Mouse (Mus musculus) heart, adult 18-20 months (tissue): ENCODE results near the gene Gtf2f2. TPM values are rescaled to one million over a fixed set of nuclear protein-coding genes. Genes with fewer than 3 reads are reported as not detected.

Experiments used
- DNase-seq, 2 experiments: peaks; one replicate each; pipeline ENCODE4 v3.0.0; 2021 to 2022; ENCODE audit warnings: mixed read lengths in 1 of 2
- long read RNA-seq, 2 experiments: library from polyadenylated mRNA; stranded (forward); transcript quantifications; one replicate each; pipeline ENCODE4 v2.0.0; 2021
- total RNA-seq, 2 experiments: library from RNA; stranded (reverse); gene quantifications; 2 replicates each; pipeline ENCODE4 v1.2.3; 2021

Gtf2f2 gene
- 10 to 100 TPM; 14.3 to 15.5 TPM for total RNA-seq
- long read RNA-seq, experiment 1, transcript Gtf2f2-201 (8 exons, 1,467 nt), result major isoform, 10 of 18 reads
- long read RNA-seq, experiment 1, partial matches to known transcripts, result 6 of 18 reads
- long read RNA-seq, experiment 1, other reads (novel, unspliced or antisense), result 2 of 18 reads
- long read RNA-seq, experiment 2, transcript Gtf2f2-201 (8 exons, 1,467 nt), result major isoform, 11 of 19 reads
- long read RNA-seq, experiment 2, partial matches to known transcripts, result 8 of 19 reads
- long read RNA-seq, experiment 2, other reads (novel, unspliced or antisense), result 0 of 19 reads

DNA sequence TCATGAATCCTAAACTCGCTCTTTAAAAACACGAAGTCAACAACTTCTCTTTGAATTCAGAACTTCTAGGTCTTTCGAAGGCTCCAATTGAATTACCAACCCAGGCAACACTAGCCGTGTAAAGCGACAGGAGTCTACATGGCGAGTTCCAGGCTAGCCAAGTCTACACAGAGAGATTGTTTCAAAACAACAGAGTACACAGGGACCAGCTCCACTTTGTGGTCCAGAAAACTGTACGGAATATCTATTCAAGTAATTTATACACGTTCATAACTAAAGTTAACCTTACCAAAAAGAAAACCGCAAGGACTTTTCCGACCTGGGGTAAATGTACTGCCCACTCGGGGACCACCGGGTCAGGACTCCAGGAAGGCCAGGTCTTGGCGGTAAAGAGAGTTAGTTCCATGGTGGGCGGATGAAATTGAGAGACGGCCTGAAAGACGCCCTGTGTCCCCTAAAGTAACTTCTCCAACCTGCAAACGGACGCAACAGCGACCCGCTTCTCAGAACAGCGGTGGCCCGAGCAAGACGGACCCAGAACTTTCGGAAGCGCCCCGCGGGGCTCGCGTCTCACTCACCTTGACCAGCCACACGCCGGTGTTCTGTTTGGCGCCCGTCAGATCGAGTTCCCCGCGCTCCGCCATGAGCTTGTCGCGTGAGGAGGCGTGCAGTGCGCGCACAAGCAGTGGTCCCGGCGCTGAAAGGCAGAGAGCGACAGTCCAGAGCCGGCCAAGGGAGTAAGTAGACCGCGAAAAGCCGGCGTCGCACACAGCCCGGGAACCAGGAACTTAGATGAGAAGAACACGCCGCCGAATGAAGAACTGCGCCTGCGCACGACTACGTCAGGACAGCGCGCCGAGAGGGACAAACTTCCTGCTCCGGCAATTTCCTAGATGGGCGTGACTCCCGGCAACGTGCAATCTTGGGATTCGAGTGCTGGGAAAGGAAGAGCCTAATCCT, at the start of gene Gtf2f2:
Gene Gtf2f2, minus strand, starts transcription at position 764 of the 960 bp plus-strand sequence.
- DNase-seq, result peak; percentile 95 to 100

DNA sequence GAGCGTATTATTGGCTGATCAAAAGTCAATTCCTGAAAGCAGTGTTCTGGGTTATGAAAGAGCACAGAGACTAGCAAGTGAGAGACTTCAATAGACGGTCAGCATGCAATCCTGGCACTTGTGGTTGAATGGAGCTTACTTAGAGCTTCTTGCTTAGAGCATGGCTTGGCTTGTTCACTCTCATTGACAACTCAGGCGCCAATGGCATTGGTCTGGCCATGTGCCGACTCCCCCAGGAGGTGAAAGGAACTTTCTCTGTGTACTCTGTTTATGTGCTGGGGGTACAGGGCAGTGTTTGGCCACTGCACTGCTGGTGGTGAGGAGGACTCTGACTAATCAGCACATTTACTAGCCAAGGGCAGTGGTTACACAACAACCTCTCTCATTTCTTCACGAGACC, 48.8 kb upstream of the Gtf2f2 start:
- DNase-seq, result peak in 1 of 2 experiments; percentile 1

DNA sequence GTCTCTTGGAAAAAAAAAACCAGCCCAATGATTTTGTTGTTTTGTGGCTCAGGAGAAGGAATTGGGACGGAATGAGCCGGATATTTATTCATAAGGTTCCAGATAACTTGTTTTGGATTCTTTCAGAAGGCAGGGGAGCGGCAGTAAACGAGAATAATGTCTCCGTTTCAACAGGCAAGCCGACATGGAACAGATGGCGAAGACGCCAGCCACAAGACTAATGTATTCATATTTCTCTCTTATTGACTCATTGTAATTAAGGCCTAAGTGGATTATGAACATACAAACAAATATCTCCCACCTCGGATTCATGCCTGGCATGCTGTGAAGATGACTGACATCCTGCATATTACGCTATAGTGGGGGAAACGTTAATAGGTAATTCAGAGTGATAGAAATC, 43.1 kb upstream of the Gtf2f2 start:
- peak; percentile 4 to 12 for DNase-seq

DNA sequence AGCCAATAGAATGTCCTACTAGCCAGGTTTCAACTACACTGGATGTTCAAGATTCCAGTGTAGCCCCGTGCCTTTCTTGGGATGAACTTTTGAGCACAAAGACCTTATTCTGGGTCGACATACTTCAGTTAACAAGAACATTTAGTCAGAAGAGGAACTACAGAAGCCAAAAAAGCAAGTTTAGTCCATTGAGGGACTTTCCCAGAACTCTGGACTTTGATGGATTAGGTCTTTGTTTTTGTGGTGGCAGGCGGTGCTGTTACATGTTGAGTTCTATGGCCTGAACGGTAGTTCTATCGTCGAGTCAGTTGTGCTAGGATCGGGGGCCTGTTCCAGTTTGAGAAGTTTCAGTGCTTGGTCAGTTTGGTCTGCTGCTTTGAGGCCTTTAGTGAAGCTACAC, 41.3 kb upstream of the Gtf2f2 start:
- DNase-seq, result no peak

DNA sequence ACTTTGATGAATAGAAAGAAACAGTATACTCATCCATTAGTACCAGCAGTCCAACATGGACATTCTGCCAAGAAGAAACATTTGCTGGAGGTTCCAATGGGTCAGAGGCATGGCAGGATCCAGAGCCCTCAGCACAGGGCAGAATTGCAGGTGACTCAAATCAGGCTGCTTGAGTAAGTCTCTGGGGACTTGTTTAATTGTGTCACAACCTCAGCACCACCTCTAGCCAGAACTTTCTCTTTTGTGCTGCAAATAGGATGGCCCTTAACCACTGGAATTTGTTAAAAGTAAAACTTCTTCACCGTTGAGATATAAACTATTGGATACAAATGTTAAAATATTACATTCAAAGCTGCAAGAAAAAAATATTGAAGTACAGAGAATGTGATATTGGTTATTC, 35.1 kb upstream of the Gtf2f2 start:
- no peak for DNase-seq

DNA sequence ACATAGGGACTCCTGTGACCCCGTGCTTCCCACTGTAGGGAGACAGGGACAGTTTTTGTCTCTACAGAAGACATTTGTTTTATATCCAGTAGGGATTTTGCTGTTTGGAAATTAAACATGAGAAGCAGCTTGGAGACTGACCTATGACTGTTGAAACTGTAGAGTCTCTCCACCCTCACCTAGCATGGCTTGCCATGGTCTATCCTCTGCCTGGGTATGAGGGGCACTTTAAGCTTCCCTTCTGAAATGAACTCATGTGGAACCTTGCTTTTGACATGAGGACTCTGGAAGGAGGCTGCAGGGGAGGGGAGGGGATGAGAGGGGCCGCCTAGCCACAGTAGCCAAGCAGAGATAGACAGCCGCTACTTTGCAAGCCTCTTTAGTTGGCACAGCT, 33.5 kb upstream of the Gtf2f2 start:
- no peak for DNase-seq

DNA sequence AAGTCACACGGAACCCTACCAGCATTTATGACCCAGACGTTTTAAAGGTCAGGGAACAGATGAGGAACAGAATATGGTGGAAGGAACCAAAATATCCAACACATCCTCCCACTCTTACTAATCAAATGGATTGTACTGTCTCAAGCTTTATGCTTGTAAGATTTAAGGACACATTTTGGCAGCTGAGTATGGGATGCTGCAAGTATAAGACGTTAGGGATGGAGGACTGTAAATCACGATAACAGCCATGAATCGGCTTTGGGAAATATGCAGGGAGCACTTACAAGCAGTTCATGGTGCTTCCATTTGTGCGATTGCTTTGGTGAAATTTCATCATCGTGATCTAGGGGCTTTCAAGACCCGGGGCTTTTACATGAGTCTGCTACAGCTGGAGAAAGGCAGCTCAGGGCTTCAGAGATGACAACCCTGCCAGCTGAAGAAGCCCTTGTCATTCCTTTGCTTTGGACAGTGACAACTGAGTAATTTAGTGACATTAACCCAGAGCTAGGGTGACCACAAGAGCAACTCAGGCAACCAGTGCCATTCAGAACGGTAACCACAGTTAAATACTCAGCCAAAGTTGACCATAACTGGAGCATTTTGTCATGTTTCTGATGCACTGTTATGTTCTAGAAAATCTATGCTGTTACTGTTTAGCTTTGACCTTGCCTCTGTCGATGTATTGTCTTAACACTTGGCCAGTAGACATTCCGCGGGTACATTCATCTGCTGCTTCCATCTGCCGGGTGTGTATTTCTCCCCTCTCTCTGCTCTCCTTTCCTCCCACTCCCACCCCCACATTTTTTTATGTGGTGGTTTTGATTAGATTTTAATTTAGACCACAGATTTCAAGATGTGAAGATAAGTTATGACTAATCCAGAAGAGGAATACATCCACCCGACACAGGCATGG, 32.8 kb upstream of the Gtf2f2 start:
- no peak for DNase-seq

DNA sequence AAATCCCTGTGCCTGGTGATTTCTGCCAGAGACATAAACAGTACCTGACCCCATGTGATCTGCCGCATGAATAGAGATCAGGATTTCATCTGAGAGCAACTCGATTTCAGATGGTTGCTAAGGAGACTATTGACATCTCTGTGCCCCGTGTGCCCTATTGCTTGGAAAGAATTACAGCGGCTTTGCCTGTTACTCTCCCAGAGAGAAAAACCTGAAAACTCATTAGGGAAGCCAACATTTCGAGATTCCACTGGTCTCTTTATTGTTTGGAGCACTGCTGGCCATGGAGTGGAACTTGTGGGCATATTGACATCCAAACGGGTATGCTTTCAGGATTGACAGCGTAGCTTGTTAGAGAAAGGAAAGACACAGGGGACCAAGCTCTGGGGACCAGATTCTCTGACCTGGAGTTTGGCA, 22.6 kb upstream of the Gtf2f2 start:
- DNase-seq, result no peak

DNA sequence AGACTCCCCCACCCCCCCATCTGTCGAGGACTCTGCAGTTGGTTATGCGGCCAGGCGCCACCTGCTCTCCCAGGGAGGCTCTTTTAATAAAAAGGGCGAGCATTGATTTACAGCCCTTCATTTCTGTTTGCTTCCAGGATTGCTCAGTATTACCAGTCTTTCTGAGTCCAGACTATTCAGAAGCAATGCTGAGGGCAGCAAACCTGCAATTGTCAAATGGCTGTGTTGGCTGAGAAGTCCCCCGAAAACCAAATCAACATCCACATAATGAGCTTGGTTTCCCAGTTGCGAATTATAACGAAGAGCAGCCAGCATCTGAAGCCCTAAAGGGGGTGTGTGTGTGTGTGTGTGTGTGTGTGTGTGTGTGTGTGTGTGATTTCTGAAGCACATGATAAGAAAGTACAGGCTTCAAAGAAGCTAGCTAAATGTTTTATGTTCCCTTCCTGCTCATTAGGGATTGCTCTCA, 22.0 kb upstream of the Gtf2f2 start:
- no peak for DNase-seq

DNA sequence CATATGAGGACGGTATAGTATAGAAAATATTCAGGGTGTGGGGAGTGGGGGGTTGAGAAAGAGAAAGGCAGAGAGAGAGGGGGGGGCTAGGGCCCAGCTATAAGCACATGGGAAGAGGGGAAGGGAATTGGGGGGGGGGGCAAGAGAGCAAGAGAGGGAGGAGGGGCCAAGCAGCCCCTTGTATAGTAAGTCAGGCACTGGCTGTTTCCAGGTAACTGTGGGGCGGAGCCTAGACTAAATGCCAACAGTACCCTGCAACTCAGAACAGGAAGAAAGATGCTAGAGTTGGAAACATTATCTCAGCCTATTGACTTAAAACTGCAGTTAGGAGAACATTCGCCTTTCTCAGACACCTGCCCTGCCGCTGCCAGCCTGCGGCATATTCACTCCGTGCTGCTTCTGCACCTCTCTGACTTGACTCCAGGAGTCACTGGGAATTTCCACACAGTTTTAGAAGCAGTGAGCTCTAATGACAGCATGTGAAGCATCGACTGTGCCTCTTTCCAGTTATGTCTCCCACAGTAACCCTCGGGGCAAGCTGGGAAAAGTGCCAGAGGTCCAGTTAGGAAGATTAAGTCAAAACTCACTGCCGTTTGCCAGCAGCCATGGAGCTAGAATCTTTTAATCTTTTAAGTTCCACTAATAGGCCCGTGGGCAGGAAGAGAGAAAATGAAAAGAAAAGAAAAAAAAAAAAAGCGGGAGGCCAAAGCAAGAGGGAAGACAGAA, 20.6 kb upstream of the Gtf2f2 start:
- DNase-seq, result peak; percentile 31 to 48

DNA sequence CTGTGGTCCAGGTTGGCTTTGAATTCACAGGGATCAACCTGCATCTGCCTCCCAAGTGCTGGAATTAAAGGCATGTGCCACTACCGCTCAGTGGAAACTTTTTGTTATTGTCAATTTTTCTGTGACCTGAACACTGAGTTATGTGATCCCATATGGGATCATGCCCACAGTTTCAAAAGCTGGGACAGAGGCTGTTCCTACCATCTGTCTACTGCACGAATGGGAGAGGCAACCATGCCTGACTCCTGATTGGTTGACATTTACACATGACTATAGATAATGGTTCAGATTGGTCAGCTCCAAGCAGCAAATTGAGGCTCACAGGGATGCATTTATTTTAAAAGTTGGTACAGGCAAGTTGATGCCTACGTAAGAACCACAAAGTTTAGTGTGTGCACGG, 14.0 kb upstream of the Gtf2f2 start:
- no peak for DNase-seq

DNA sequence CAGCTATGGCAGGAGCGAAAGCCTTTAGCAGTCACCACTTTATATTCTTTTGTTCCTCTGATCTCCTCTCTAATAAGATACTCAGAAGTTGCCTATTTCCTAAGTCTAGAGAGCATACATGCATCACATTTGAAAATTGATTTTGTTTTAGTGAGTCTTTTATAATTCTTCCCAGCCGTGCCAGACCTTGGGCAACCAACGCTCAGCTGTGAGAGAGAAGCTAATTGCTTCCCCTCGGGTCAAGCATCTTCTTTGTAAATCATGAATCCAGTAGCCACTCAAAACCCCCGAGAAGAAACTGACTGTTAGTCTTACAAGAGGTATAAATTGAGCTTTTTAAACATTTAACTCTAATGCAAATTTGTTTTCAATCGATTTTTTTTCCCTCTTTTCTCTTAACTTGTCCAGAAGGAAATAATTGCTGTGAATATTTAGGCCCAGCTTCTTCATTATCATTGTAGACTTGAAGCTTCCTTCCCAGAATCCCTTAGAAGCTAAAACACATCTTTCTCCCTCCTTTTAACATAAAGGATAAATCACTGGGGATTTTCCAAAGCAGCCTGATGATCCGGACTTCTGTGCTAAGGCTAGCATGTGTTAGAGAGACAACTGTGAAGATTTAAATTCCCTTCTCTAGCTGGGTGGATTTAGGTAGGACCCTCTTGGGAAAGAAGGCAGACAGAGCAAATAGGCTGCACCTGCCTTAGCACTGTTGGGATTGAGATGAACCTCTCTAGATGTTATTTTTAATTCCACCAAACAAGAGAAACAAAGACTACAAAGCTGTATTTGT, 10.5 kb upstream of the Gtf2f2 start:
- no peak for DNase-seq

DNA sequence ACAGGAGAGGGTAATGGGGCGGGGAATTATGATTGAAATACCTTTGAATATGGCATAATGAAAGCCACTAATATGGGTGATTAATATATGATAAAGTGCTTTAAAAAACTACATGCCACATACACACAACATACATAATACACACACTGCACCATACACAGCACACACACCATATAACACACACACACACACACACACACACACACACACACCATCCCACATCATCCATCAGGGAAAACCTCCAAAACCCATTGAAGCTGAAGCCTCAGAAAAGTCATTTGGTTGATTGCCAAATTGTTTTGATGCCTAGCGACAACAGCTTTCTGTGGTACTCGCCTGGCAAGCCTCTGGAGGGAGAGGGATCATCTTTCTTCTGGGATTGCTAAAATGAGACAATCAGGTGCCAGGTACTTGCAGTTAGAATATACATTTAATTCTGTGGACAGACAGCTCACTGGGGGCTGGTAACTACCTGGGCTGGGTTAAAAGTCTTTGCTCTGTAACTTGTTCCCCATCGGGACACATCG, 9.7 kb upstream of the Gtf2f2 start:
- DNase-seq, result no peak

DNA sequence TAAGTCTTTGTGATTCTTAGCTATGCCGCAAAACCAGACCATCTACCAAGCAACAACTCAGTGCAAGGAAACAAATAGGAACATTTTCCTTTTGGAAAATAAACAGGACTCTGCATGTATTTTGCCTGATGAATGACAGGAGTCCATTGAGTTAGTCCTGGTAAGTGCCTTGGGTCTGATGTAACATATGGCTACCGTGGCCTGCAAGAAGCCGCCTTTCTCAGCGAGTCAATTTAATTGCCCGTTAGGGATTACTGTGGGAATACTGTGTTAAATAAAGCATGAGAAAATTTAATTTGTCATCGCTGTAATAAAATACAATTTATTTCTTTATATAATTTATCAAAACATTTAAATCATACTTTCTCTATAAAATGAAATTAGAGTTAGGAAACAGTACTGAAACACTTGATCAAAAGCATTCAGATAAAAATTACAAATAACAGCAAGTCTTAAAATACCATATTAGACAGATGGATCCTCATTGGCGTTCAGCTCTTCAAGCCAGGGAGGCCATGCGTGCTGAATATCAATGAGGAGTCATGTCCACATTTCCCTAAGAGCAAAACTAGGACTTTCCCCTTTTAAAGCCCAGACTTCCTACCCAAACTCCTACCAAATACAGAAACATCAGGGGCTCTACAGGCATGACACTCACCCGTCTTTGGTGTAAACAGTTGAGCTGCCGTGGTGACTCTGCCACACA, 7.3 kb upstream of the Gtf2f2 start:
- no peak for DNase-seq

DNA sequence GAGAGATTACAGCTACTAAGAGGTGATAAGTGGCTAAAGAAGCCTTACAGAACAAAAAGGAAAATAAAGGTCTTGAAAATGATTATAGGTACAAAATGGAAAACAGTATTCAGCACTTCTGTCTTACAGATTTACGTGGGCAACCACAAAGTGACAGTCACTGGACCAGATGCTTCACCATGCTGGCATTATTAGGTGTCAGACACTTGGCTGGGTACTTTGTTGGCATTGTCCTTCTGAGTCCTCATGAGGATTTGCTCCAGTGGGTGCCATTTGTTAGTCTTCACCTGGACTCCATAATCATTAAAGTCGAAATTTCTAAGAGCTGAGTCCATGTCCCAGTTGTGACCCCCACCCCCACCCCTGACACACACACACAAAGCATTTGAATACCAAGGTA, 3.7 kb upstream of the Gtf2f2 start:
- DNase-seq, result no peak

DNA sequence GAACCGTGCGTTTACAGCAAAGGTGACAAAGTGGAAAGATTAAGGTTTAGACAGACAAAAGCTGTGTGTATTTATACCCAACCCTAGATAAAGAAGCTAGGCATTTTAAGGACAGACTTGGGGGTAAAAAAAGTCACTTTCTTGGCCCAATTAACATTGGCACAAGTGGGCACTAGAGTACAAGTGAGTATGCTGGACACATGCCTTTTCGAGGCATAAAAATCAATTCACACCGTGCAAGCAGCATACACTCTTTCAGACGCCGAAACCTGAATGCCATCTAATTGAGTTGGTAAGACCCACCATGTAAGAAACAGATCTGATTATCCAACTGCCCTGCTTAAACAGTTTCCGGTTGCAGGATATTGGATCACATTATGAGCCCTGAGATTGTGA, 395 bp upstream of the Gtf2f2 start:
- no peak for DNase-seq

DNA sequence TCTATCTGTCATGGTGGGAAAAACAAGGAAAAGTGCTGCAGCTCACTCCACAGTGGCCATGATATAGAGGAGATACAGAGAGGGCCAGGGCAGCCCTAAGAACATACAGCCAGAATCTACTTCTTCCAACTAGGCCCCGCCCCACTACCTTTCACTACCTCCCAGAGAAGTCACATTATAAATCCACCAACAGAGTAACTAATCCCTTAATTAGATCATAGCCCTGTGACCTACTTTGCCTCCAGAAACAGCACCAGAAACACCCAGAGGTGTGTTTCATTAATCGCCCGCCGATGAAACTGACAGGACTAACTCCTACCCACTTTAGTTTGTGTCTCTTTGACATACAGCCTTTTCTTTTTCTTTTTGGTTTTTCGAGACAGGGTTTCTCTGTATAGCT, 1.5 kb downstream of the Gtf2f2 start:
- no peak for DNase-seq

DNA sequence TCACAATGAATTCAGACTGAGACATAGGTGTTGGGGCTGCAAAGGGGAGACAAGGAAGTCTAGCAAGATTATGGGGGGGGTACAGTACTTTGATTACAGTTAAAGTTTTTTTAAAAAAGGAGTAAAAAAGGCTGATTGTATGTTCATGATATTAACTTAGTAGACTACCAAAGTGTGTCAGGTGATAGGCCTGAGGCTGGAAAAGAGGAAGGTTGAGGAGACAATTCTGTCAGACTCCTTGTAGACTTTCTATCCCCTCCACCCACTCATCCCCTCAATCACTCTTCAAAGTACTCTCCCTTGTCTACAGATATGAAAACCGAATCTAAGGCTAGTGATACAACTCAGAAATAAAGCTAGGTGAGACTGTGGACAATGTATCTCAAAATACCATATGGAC, 2.5 kb downstream of the Gtf2f2 start:
- no peak for DNase-seq

DNA sequence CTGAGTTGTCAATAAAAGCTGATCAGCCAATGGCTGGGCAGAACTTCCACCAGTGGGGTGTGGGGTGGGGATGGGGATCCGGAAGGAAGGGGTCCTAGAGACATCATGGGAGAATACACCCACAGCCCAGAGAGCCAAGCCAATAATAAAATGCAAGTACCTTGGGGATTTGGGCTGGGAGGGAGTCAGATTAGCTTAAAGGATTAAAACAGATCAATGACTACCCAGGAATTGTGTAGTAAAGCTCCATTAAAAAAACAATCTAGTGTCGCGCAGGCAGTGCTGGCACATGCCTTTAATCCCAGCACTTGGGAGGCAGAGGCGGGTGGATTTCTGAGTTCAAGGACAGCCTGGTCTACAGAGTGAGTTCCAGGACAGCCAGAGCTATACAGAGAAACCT, 5.7 kb downstream of the Gtf2f2 start:
- no peak for DNase-seq

DNA sequence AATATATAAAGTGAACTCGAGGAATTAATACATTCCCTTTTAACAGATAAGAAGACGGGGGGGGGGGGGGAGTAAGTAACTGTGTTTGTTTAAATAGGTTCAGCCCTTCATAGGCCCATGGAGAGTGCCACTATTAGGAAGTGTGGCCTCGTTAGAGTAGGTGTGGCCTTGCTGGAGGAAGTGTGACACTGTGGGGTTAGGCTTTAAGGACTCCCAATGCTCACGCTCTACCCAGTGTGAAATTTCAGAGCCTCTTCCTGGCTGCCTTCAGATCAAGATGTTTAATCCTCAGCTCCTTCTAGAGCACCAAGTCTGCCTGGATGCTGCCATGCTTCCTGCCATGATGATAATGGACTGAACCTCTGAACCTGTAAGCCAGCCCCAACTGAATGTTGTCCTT, 8.9 kb downstream of the Gtf2f2 start:
- DNase-seq, result no peak
